Mouse (Mus musculus): ENCODE measurements around the gene Gtpbp3. TPM values are rescaled to one million over a fixed set of nuclear protein-coding genes. Genes with fewer than 3 reads are reported as not detected.

Gene Gtpbp3
- total and polyA plus RNA-seq, 3 experiments, result 17.4 to 26.7 (median 20.7) TPM

- no peak overlapping the region for H3K4me2 ChIP-seq (ENCODE audit: insufficient read depth, low read depth, poor library complexity, severe bottlenecking)
- DNase-seq (ENCODE audit: extremely low read depth), result no peak
- H3K27ac ChIP-seq (ENCODE audit: insufficient read depth, low read depth), result no peak overlapping the region
- no peaks in the 10 kb centered on the region for H3K79me2 ChIP-seq (replicated peaks; ENCODE audit: control insufficient read depth, extremely low read depth, insufficient read depth, poor library complexity, severe bottlenecking)
- peaks cover 7% of the 10 kb centered on the region for H3K9me3 ChIP-seq (replicated peaks; ENCODE audit: low read length)
- peaks cover 4 to 18% of the 10 kb centered on the region in 2 experiments for H3K36me3 ChIP-seq (replicated peaks in 1 of 2; ENCODE audit: control insufficient read depth in 1 of 2, insufficient read depth in 1 of 2, low read length in 1 of 2)
- peaks cover 12 to 45% of the 10 kb centered on the region in 2 experiments for H3K4me1 ChIP-seq (ENCODE audit: control insufficient read depth in 1 of 2, insufficient read depth in 2 of 2)
- in situ Hi-C loops (cut with MboI; ENCODE audit: low pct_ligation_motif_present, low pct_unique_long_range_greater_than_20kb, low sequenced_read_pairs) (no loop called here), dilution Hi-C loops (cut with MboI; ENCODE audit: extremely low pct_ligation_motif_present, extremely low pct_unique_long_range_greater_than_20kb, low sequenced_read_pairs) (no loop called here)
- no peaks in the 10 kb centered on the region for H3K27me3 ChIP-seq (replicated peaks)
- H3K9ac ChIP-seq (ENCODE audit: insufficient read depth, low read depth), result no peak overlapping the region
- no peak overlapping the region for H3K4me3 ChIP-seq (replicated peaks in 1 of 3; ENCODE audit: low read depth in 2 of 3, low read length in 2 of 3, poor library complexity in 1 of 3)
- TF ChIP-seq MYC (IDR thresholded peaks at IDR 0.05; ENCODE audit: low read depth, low read length) (no peak), ZC3H11A (IDR thresholded peaks at IDR 0.05; ENCODE audit: low read depth, low read length) (no peak), NRF1 (IDR thresholded peaks at IDR 0.05; ENCODE audit: low read depth, low read length) (no peak), CHD2 (IDR thresholded peaks at IDR 0.05; ENCODE audit: low read length) (no peak), ZKSCAN1 (IDR thresholded peaks at IDR 0.05; ENCODE audit: borderline replicate concordance, low read depth, low read length) (no peak), POLR2AphosphoS2 (IDR thresholded peaks at IDR 0.05; ENCODE audit: low read depth, low read length) (no peak), CHD1 (IDR thresholded peaks at IDR 0.05; ENCODE audit: low read depth, low read length) (no peak), MAX (IDR thresholded peaks at IDR 0.05; ENCODE audit: low read length) (no peak), USF2 (conservative IDR thresholded peaks at IDR 0.05; ENCODE audit: low read depth, low read length) (no peak), NELFE (IDR thresholded peaks at IDR 0.05; ENCODE audit: low read depth, low read length) (no peak), UBTF (IDR thresholded peaks at IDR 0.05; ENCODE audit: low read depth, low read length) (no peak), ZMIZ1 (IDR thresholded peaks at IDR 0.05; ENCODE audit: low read depth, low read length) (no peak)
Measured at GRCm38 (mm10) chr8:71454668-71455067, 33.2 kb upstream of the Gtpbp3 start.

GRCm38 (mm10) chr8:71456906-71457305 is 31.0 kb upstream of the Gtpbp3 start:
- dilution Hi-C loops (cut with MboI; ENCODE audit: extremely low pct_ligation_motif_present, extremely low pct_unique_long_range_greater_than_20kb, low sequenced_read_pairs), result no loop called here

DNA sequence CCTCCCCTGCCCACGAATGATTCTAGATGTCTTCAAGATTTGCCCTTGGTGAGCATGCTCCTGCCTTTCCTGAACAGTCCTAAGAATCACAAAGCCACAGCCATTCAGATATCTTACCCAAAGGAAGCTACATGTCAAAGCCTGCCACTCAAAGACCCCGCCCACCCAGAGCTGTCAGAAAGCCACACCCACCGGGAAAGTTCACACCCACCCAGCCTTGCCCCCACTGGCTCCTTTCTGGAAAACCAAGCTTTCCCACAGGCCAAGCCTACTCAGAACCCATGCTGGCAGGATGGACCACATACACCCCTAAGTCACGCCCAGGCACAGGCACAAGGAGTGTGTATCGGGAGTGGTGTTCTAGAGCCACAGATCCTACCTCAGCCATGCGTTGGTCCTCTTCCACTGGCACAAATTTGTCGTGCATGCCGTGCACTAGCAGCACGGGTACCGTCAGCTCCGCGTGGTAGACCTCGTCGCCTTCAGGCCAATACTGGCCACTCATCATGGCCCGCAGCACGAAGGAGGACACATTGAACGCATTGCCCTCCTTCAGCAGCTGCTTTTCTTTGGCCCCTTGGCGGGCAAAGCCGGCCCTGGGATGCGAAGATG is 30.1 kb upstream of the Gtpbp3 start:
- Histone ChIP-seq H3K4me2 (ENCODE audit: insufficient read depth, low read depth, poor library complexity, severe bottlenecking) (no peak overlapping the region), H3K9ac (ENCODE audit: insufficient read depth, low read depth) (no peak overlapping the region), H3K9me3 (replicated peaks; ENCODE audit: low read length) (peaks cover 8% of the 10 kb centered on the region), H3K4me3 (replicated peaks in 1 of 3; ENCODE audit: low read depth in 2 of 3, low read length in 2 of 3, poor library complexity in 1 of 3) (no peak overlapping the region), H3K27ac (ENCODE audit: insufficient read depth, low read depth) (no peak overlapping the region), H3K4me1 (ENCODE audit: control insufficient read depth in 1 of 2, insufficient read depth in 2 of 2) (peaks cover 11 to 32% of the 10 kb centered on the region in 2 experiments), H3K79me2 (replicated peaks; ENCODE audit: control insufficient read depth, extremely low read depth, insufficient read depth, poor library complexity, severe bottlenecking) (no peaks in the 10 kb centered on the region), H3K27me3 (replicated peaks) (no peaks in the 10 kb centered on the region), H3K36me3 (replicated peaks in 1 of 2; ENCODE audit: control insufficient read depth in 1 of 2, insufficient read depth in 1 of 2, low read length in 1 of 2) (peaks cover 14 to 31% of the 10 kb centered on the region in 2 experiments)
- dilution Hi-C loops (cut with MboI; ENCODE audit: extremely low pct_ligation_motif_present, extremely low pct_unique_long_range_greater_than_20kb, low sequenced_read_pairs) (no loop called here), in situ Hi-C loops (cut with MboI; ENCODE audit: low pct_ligation_motif_present, low pct_unique_long_range_greater_than_20kb, low sequenced_read_pairs) (no loop called here)
- TF ChIP-seq ZC3H11A (IDR thresholded peaks at IDR 0.05; ENCODE audit: low read depth, low read length) (no peak), GABPA (IDR thresholded peaks at IDR 0.05; ENCODE audit: insufficient replicate concordance, low read depth, low read length) (no peak)
- DNase-seq (ENCODE audit: extremely low read depth), result no peak

More at GRCm38 (mm10) chr8:71456906-71457305, 31.0 kb upstream of the Gtpbp3 start:
- Histone ChIP-seq H3K4me2 (ENCODE audit: insufficient read depth, low read depth, poor library complexity, severe bottlenecking) (no peak overlapping the region), H3K9me3 (replicated peaks; ENCODE audit: low read length) (peaks cover 8% of the 10 kb centered on the region), H3K9ac (ENCODE audit: insufficient read depth, low read depth) (no peak overlapping the region), H3K79me2 (replicated peaks; ENCODE audit: control insufficient read depth, extremely low read depth, insufficient read depth, poor library complexity, severe bottlenecking) (no peaks in the 10 kb centered on the region), H3K27ac (ENCODE audit: insufficient read depth, low read depth) (no peak overlapping the region), H3K36me3 (replicated peaks in 1 of 2; ENCODE audit: control insufficient read depth in 1 of 2, insufficient read depth in 1 of 2, low read length in 1 of 2) (peaks cover 14 to 31% of the 10 kb centered on the region in 2 experiments), H3K4me1 (ENCODE audit: control insufficient read depth in 1 of 2, insufficient read depth in 2 of 2) (peaks cover 12 to 37% of the 10 kb centered on the region in 2 experiments), H3K4me3 (replicated peaks in 1 of 3; ENCODE audit: low read depth in 2 of 3, low read length in 2 of 3, poor library complexity in 1 of 3) (no peak overlapping the region), H3K27me3 (replicated peaks) (no peaks in the 10 kb centered on the region)
- in situ Hi-C loops (cut with MboI; ENCODE audit: low pct_ligation_motif_present, low pct_unique_long_range_greater_than_20kb, low sequenced_read_pairs), result no loop called here
- no peak for DNase-seq (ENCODE audit: extremely low read depth)
- TF ChIP-seq E2F4 (IDR thresholded peaks at IDR 0.05; ENCODE audit: insufficient replicate concordance, low read depth, low read length), result no peak
